8 mouse cellular contexts compared by ENCODE assay signal in genomic region chr9:23212303-23212702, GRCm38 (mm10). TPM values are rescaled to one million over a fixed set of nuclear protein-coding genes. Genes with fewer than 3 reads are reported as not detected.
DNase-seq lines count a peak whose midpoint lies in the region; ATAC-seq lines count a peak whose summit lies in the region.

No protein-coding gene starts in this region.

- H3K9ac ChIP-seq in hindbrain, embryonic 12.5 days, result no peak overlapping the region

- H3K4me1 ChIP-seq in hindbrain, embryonic 12.5 days, result no peaks in the 10 kb centered on the region

- H3K9me3 ChIP-seq in hindbrain, embryonic 12.5 days (replicated peaks), result no peaks in the 10 kb centered on the region

- no peak overlapping the region for H3K27ac ChIP-seq in hindbrain, embryonic 12.5 days

- WGBS in hindbrain, embryonic 12.5 days, result 8% methylated on average over 11 of the region's 11 CpGs

- no peak overlapping the region for H3K4me2 ChIP-seq in hindbrain, embryonic 12.5 days (replicated peaks)

- peak; percentile 46 for DNase-seq in MN1 (ENCODE audit: low spot score)
- DNase-seq in cerebellum, adult 11-12 months, result peak; percentile 34
- DNase-seq in layer of hippocampus, postnatal 14 days (ENCODE audit: low spot score in 2 of 2), result peak; percentile 78 to 84
- DNase-seq in lung, postnatal 4 days, result peak; percentile 78 to 79
- DNase-seq in retina, postnatal 7 days (ENCODE audit: low read depth, low spot score), result peak; percentile 63
- DNase-seq in urinary bladder, adult 2 months (ENCODE audit: low spot score), result peak; percentile 36

- H3K36me3 ChIP-seq in hindbrain, embryonic 12.5 days, result no peaks in the 10 kb centered on the region

- peak; percentile 85 for ATAC-seq in frontal cortex, adult (ENCODE audit: low TSS enrichment)
- ATAC-seq in hindbrain, embryonic 12.5 days (ENCODE audit: low FRiP score), result peak; percentile 80

- peaks cover 3% of the 10 kb centered on the region; the same call in 1 of the 2 replicates for H3K27me3 ChIP-seq in hindbrain, embryonic 12.5 days

- no peak overlapping the region for H3K4me3 ChIP-seq in hindbrain, embryonic 12.5 days

RNA-seq across cellular contexts. Expression of gene Bmper, which starts 10.6 kb away (rescaled TPM):
- 9.7 and 11.1 TPM in 2 replicates for polyA plus RNA-seq in hindbrain, embryonic 12.5 days (2016; fragmentation: Nextera tagmentation; extraction: Ambion mirVana)
- 1 to 10 TPM; 4.9 to 5.6 TPM for total RNA-seq in layer of hippocampus, postnatal 14 days (2021)
- 0.69 and 1.3 TPM in 2 replicates for polyA plus RNA-seq in urinary bladder, adult 2 months (2012; rRNA removed)
